Mouse (Mus musculus) erythroblast, embryonic 14.5 days (primary cell): Measurements from ENCODE around the gene Serpinb3d. TPM values are rescaled to one million over a fixed set of nuclear protein-coding genes. Genes with fewer than 3 reads are reported as not detected.
"Not testable (repeated sequence)": the region's sequence is repeated elsewhere in the genome, so short reads cannot be mapped to it uniquely, and the experiment has no call there.

Source experiments
- H3K27me3 ChIP-seq: 2 replicates; pipeline ENCODE4 v1.6.1; 2012; ENCODE audit warnings: inconsistent platforms; ENCODE audit not compliant: control insufficient read depth
- H3K36me3 ChIP-seq: 2 replicates; pipeline ENCODE4 v1.6.1; 2012; ENCODE audit warnings: mild to moderate bottlenecking, inconsistent platforms; ENCODE audit not compliant: control insufficient read depth
- H3K4me1 ChIP-seq: 2 replicates; pipeline ENCODE4 v1.6.1; 2012; ENCODE audit warnings: inconsistent platforms; ENCODE audit not compliant: control insufficient read depth
- H3K4me3 ChIP-seq: replicated peaks from 2 replicates; pipeline ENCODE3; 2012; ENCODE audit warnings: moderate library complexity, mild to moderate bottlenecking, inconsistent platforms
- H3K9me3 ChIP-seq: 2 replicates; pipeline ENCODE4 v1.6.1; 2012; ENCODE audit warnings: low read length, inconsistent platforms, mixed read lengths; ENCODE audit not compliant: control insufficient read depth
- GATA1 ChIP-seq: IDR thresholded peaks from 2 replicates; pipeline ENCODE4 v1.6.1; 2012; ENCODE audit warnings: low read length, inconsistent platforms, mixed read lengths
- TAL1 ChIP-seq: IDR thresholded peaks from 3 replicates; pipeline ENCODE4 v1.6.1; 2012; ENCODE audit warnings: low read length, inconsistent platforms, mixed read lengths
- polyA plus RNA-seq: library from polyadenylated mRNA; stranded (reverse); fragments of >175 nt; gene quantifications from 2 replicates; pipeline ENCODE4 v1.2.3, GENCODE M21; 2012

Serpinb3d gene
- not detected in 2 replicates for polyA plus RNA-seq

DNA sequence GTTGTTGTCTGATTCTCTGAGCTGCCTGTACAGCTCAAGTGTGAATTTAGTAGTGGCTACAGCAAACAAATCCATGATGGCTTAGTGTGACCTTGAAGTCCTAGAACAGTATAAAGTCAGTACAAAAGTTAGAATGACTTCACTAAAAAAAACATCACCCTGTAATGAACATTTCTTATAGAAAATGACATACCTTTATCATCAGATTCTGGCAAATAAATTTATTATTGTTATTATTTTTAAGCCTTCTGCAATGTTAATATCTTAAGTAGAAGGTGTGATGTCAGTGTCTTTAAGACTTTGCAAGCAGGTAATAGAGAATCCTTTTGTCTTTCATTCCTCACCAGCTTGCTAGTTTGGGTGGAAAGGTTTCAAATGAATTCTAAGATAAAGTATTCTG, at the start of gene Serpinb3d:
Gene Serpinb3d (minus strand): TSS at position 101 of the 400 bp plus-strand sequence.
- H3K9me3 ChIP-seq = no peaks in the 10 kb centered on the region
- H3K4me1 ChIP-seq = no peaks in the 10 kb centered on the region
- H3K36me3 ChIP-seq = no peaks in the 10 kb centered on the region
- no peaks in the 10 kb centered on the region for H3K27me3 ChIP-seq
- no peak for TF ChIP-seq TAL1
- TF ChIP-seq GATA1 = no peak
- no peak within 1 kb of the TSS for H3K4me3 ChIP-seq

DNA sequence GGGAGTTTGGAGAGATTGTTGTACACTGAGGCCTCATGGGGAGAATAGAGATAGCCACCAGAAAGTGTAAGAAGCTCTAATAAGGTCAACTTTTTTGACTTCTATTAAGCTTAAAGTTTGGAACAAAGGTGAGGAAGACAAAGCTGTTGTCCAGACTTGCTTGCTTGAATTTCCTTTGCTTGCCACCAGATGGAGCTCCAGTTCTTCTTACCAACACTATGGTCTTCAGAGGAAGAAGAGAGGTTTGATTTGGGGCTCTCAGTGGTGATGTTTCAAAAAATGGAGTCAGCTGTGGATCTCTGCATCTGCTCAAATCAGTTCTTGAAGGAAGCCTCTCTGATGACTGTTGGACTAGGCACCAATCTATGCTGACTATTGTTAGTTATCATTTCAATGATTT, 44.1 kb upstream of the Serpinb3d start:
- H3K9me3 ChIP-seq = not testable (repeated sequence)

GRCm38 (mm10) chr1:107098417-107098816, 15.1 kb upstream of the Serpinb3d start:
- Histone ChIP-seq H3K9me3 (peaks cover 2% of the 10 kb centered on the region; the same call in 1 of the 2 replicates), H3K4me1 (no peaks in the 10 kb centered on the region), H3K4me3 (no peak overlapping the region), H3K27me3 (no peaks in the 10 kb centered on the region), H3K36me3 (no peaks in the 10 kb centered on the region)
- TF ChIP-seq GATA1 = no peak
- TF ChIP-seq TAL1 = no peak

More for the DNA sequence above, 44.1 kb upstream of the Serpinb3d start:
- not testable (repeated sequence) for H3K27me3 ChIP-seq, H3K4me1 ChIP-seq, H3K4me3 ChIP-seq, H3K36me3 ChIP-seq

- TF ChIP-seq GATA1 = no peak
- no peak for TF ChIP-seq TAL1
Measured at GRCm38 (mm10) chr1:107052203-107052602, 31.1 kb downstream of the Serpinb3d start, which contains the start of gene Serpinb3a. Serpinb3a (minus strand) TSS chr1:107052303.

GRCm38 (mm10) chr1:107034236-107034635, 49.1 kb downstream of the Serpinb3d start:
- not testable (repeated sequence) for H3K4me1 ChIP-seq, H3K9me3 ChIP-seq, H3K36me3 ChIP-seq, H3K4me3 ChIP-seq, H3K27me3 ChIP-seq

More at GRCm38 (mm10) chr1:107052203-107052602, 31.1 kb downstream of the Serpinb3d start, which contains the start of gene Serpinb3a:
- no peaks in the 10 kb centered on the region for H3K27me3 ChIP-seq
- no peaks in the 10 kb centered on the region for H3K4me1 ChIP-seq
- no peaks in the 10 kb centered on the region for H3K9me3 ChIP-seq
- no peak within 1 kb of the TSS for H3K4me3 ChIP-seq
- H3K36me3 ChIP-seq = no peaks in the 10 kb centered on the region

Other genes starting within 250 kb of the Serpinb3d start
- gene Serpinb5, start 222.3 kb downstream of the Serpinb3d start, polyA plus RNA-seq = not detected in 2 replicates
- 0.04 TPM in 1 of 2 replicates, not detected in the other for gene Serpinb12, start 149.1 kb downstream of the Serpinb3d start, polyA plus RNA-seq
- gene Serpinb13, start 102.5 kb downstream of the Serpinb3d start, polyA plus RNA-seq = 0.04 TPM in 1 of 2 replicates, not detected in the other
- gene Serpinb3a, start 31.2 kb downstream of the Serpinb3d start, polyA plus RNA-seq = not detected in 2 replicates
- not detected in 2 replicates for gene Serpinb3b, start 194.9 kb upstream of the Serpinb3d start, polyA plus RNA-seq
- gene Serpinb3c, start 194.9 kb upstream of the Serpinb3d start, polyA plus RNA-seq = not detected in 2 replicates